Mouse (Mus musculus) brown adipose tissue, adult 24 weeks (tissue): ENCODE data around the gene Slc10a7. TPM values are rescaled to one million over a fixed set of nuclear protein-coding genes. Genes with fewer than 3 reads are reported as not detected.
A peak's percentile ranks its signal among the peaks of the same experiment; 100 is the strongest.
"Not testable (repeated sequence)": the region's sequence is repeated elsewhere in the genome, so short reads cannot be mapped to it uniquely, and the experiment has no call there.

Source experiments
- H3K27ac ChIP-seq: fragments of 200-500 bp; replicated peaks from 2 replicates; pipeline ENCODE4 v1.5.1; 2012; ENCODE audit warnings: low read depth, mild to moderate bottlenecking, low read length
- H3K4me1 ChIP-seq: fragments of 200-500 bp; 2 replicates; pipeline ENCODE4 v1.6.1; 2012; ENCODE audit warnings: low read length, mixed read lengths; ENCODE audit not compliant: control insufficient read depth, insufficient read depth, insufficient read length
- H3K4me3 ChIP-seq: fragments of 200-500 bp; 2 replicates; pipeline ENCODE4 v1.5.1; 2012; ENCODE audit warnings: low read depth, mild to moderate bottlenecking, low read length, moderate library complexity; ENCODE audit not compliant: insufficient read depth
- polyA plus RNA-seq: library from polyadenylated mRNA; stranded (reverse); fragments of >200 nt; gene quantifications from 2 replicates; pipeline ENCODE4 v1.2.4, GENCODE M21; 2012; ENCODE audit not compliant: missing spikeins, insufficient read depth, insufficient read length

Slc10a7 gene
- polyA plus RNA-seq, result 5.3 and 6.0 TPM in 2 replicates

DNA sequence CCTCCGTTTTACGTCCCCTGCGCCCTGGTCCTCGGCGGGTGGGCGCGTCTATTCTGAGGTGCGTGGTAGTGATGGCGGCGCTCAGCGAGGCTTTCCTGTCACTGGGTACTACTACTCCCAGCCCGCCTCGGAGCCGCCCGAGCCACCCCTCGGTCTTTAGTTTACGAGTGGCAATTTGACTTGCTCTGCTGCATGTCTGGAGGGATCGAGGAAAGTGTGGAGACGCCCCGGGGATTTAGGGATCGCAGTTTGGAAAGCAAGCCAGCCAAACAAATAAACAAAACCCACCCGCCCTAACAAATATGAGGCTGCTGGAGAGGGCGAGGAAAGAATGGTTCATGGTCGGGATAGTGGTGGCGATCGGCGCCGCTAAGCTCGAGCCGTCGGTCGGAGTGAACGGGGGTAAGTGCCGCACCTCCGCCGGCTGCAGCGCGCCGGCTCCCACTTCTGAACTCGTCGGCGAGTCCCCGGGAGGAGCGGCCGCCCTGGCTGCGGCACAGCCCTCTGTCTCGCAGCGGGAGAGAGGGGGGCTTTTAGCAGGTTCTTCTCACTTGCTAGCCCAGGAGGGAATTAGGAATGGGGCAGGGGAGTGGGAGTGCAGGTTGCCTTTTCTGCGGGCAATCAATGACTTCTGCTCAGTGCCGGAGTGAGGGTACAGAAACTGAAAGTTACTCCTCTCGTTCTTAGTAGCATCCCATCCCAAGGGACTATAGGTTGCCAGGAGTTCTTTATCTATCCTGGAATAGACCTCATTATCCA is at the start of gene Slc10a7:
TSS of gene Slc10a7 (plus strand) at position 74 of the 759 bp plus-strand sequence.
- Histone ChIP-seq H3K27ac (peak within 1 kb of the TSS; percentile 91), H3K4me1 (peaks cover 3% of the 10 kb centered on the region; the same call in 1 of the 2 replicates), H3K4me3 (peak within 1 kb of the TSS; percentile 96)

DNA sequence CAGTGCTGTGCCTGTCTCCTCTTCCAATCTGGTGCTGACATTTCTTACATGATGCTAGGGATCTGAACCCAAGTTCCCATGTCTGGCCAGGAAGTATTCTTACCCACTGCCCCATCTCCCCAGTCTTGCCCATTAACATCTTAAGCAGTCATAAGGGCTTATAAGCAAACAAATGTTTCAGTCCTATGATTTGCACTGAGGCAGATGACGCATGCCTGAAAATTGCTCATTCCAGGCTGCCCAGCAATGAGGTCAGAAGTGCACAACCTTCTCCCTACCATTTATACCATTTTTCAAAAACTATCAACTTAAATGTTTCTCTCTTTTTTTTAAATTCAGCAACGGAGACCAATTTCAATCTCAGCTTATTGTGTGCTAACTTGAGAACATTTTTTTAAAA is 45.2 kb upstream of the Slc10a7 start:
- H3K4me1 ChIP-seq, result no peaks in the 10 kb centered on the region; the same call in 1 of the 2 replicates
- no peak overlapping the region for H3K4me3 ChIP-seq
- H3K27ac ChIP-seq, result no peak overlapping the region

DNA sequence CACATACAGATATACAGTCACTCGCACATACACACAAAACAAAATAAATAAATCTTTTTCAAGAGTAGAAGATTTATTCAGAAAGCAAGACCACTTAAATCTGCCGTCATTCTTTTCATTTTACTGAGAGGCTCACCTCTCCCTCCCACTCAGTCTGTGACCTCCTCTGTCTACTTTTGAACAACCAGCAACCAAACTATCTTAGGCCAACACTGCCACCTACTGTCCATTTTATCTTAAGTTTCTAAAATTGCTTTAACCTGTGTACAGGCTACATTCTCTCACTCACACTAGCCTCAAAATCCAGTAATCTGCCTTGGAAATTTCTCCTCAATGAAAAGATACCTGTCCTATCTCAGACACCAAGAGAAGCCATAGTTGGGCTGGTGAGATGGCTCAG is 41.3 kb upstream of the Slc10a7 start:
- H3K27ac ChIP-seq, result no peak overlapping the region
- no peak overlapping the region for H3K4me3 ChIP-seq
- H3K4me1 ChIP-seq, result no peaks in the 10 kb centered on the region; the same call in 1 of the 2 replicates

DNA sequence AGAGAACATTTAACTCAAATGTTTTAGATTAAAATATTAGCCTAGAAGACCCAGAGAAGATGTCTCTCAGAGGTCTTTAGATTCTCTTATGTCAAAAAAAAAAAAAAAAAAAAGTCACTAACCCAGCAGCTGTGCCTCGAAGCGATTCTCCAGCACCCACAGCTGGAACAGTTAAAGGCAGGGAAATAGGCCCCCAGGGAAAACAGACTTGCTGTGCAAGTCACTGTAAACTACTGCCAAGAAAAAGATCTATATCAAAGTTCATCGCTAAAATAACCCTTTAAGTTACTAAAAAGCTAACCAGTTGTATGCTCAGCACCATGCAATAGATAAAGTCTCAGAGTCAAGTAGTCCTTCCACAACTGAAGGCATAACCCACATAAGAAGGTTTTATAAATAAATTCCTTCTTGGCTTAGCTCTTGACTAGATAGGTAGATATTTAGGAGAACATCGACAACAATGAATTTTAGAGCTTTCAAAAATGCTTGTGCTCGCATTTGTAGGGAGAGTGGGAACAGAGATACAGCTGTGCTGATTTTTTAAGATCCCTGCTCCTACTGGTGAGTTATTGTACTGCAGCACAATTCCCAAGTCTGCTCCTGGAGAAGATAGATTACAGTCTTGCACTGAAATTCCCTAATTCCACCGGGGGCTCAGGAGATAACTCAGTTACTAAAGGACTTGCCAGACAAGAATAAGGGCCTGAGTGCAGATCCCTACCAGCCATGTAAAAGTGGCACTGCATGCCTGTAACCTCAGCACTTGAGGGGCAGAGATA is 31.9 kb upstream of the Slc10a7 start:
- H3K4me3 ChIP-seq, result no peak overlapping the region
- H3K4me1 ChIP-seq, result 0 out of 2 replicates have a peak, but pooled peaks cover 3% of the 10 kb centered on the region
- H3K27ac ChIP-seq, result no peak overlapping the region

DNA sequence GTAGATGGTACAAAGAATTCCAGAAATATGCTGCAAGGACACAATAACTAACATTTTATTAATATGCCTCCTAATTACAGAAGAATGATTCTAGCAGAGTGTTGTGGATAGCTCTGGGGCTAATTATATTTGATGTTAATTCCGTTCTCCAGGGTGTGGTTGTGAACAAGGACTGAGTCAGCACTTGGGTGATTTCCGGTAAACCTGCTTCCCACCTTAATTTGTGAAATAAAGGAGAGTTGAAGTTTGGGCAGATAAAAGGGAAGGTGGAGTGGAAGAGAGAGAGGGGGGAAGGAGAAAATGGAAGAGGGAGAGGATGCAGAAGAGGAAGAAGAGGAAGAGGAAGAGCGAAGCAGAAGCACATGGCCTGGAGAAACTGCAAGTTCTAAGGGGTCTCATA is 19.4 kb upstream of the Slc10a7 start:
- H3K27ac ChIP-seq, result no peak overlapping the region
- H3K4me3 ChIP-seq, result no peak overlapping the region
- H3K4me1 ChIP-seq, result no peaks in the 10 kb centered on the region

DNA sequence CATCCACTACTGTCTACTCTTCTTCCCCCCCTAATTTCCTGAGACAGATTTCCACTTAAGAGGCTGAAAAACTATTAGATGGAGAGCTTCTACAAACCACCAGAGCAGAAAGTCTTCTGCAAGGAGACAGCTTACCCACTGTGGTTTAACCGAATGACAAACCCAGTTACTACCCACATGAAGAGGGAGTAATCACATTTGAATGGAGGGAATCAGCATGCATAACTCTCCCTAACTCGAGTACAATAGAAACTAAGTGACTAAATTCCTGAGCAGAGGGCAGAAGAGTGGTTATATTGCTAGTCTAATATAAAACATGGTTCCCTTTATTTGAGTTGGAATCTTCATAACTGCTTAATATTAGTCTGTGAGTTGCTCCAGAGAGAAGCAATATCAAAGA is 16.1 kb upstream of the Slc10a7 start:
- H3K27ac ChIP-seq, result no peak overlapping the region
- no peak overlapping the region for H3K4me3 ChIP-seq
- H3K4me1 ChIP-seq, result no peaks in the 10 kb centered on the region

DNA sequence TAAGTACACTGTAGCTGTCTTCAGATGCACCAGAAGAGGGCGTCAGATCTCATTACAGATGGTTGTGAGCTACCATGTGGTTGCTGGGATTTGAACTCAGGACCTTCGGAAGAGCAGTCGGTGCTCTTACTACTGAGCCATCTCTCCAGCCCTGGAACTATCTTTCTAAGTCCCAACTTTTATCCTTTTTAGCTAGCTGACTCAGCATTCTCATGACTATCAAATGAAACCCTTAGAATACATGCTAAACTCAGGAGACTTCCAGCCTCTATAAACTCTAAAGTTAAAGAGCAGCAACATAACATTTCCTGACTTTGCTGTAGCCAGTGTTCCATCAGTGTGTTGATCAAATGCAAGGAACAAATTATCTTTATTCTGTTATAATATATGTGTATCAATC is 12.9 kb upstream of the Slc10a7 start:
- H3K27ac ChIP-seq, H3K4me3 ChIP-seq, H3K4me1 ChIP-seq: not testable (repeated sequence)

DNA sequence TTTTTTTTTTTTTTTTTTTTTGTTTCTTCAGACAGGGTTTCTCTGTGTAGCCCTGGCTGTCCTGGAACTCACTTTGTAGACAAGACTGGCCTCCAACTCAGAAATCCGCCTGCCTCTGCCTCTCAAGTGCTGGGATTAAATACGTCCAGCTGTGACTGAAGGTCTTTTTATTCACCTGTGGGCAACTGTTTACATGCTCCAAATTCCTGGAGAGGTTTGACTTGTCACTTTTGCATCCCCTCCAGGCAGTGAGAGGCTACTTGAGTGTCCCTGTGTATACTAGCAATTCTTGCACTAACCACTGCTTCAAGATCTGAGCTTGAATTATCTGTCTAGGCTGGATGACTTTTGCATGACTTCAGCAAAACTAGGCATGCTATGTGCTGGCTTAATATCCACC is 6.4 kb upstream of the Slc10a7 start:
- Histone ChIP-seq H3K27ac (no peak overlapping the region), H3K4me3 (no peak overlapping the region), H3K4me1 (peaks cover 3% of the 10 kb centered on the region; the same call in 1 of the 2 replicates)

DNA sequence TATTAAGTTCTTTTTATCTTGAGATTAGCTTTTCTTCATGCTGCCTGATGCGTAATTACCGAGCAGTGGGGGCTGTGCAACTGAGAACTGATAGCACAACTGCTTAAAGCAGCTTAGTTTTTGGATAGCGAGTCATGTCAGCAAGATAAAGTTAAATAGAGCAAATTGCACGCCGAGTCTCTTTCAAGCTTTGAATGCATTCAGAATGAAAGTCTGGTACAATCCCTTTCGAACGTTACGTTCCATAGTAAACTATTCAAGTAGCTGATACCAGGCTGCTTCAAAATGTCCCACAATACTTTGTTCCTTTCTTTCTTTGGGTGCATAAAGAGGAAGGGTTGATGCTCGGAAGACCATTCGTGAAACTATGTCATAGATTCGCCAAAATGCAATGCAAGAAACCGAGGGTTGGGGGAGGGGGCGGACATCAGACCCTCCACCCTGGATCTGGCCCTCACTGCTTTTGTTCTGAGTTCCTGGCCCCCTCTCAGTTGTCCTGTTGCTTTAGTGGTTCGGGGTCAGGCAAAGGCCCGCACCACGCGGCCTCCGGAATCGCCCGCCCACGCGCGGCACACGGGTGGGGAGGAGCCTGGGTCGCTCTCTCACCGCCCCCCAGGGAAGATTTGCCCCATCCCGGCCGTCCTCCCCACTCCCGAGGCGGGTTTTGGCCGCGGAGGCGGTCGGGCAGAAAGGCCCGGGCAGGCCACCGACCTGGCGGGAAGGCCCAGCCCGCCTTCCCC is 997 bp upstream of the Slc10a7 start:
- Histone ChIP-seq H3K4me1 (peaks cover 5% of the 10 kb centered on the region; the same call in 1 of the 2 replicates), H3K4me3 (peak overlapping the region; percentile 96), H3K27ac (peak overlapping the region; percentile 75)

DNA sequence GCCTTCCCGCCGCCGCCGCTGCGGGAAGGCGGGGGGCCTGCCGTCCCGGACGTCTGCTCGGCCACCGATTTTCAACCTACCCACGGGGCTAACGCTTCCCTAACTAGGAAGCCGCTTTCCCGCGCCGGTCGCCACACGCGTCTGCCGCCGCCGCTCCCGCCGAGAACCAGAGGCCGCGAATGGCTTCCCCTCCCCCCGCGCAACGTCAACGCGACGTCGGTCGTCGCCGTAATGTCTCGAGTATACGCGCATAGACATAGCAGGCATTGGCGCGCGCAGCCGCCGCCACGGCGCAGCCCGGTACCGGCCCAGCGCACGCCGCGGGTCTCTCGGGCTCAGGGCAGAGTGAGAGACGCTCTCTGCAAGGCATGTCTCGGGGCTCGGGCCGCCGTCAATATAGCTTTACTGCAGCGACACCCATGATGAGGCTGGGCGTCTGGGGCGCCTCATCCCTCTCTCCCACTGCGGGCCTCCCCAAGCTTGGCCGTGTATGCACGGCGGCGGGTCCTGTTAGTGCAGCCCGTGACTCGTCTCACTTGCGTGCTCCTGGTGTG is 350 bp upstream of the Slc10a7 start, which contains the start of gene Rbmxl1:
TSS of gene Rbmxl1 (minus strand) at position 180 of the 554 bp plus-strand sequence.
- Histone ChIP-seq H3K27ac (peak within 1 kb of the TSS; percentile 91), H3K4me3 (peak within 1 kb of the TSS; percentile 96), H3K4me1 (peaks cover 5% of the 10 kb centered on the region; the same call in 1 of the 2 replicates)

DNA sequence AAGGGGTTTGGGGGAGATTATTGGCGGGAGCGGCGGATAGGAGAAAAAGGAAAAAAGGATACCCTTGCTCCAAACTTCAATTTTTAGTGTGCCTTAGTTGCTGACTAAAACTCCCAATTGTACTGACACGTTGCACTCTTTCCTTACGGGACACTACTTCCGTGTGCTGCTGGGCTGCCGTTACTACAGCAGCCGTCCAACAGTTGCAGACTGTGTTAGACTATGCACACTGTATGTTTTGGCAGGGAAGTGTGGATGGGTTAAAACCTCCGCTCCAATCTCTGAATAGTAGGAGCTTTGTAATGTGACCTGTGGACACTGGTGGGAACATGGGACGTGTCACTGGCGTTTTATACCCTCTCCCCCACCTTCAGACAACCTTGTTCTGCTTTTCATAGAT is 948 bp downstream of the Slc10a7 start:
- Histone ChIP-seq H3K4me3 (peak overlapping the region; percentile 96), H3K4me1 (0 out of 2 replicates have a peak, but pooled peaks cover 2% of the 10 kb centered on the region), H3K27ac (0 out of 2 replicates have a peak overlapping the region, but pooled peaks have one; percentile 91)

DNA sequence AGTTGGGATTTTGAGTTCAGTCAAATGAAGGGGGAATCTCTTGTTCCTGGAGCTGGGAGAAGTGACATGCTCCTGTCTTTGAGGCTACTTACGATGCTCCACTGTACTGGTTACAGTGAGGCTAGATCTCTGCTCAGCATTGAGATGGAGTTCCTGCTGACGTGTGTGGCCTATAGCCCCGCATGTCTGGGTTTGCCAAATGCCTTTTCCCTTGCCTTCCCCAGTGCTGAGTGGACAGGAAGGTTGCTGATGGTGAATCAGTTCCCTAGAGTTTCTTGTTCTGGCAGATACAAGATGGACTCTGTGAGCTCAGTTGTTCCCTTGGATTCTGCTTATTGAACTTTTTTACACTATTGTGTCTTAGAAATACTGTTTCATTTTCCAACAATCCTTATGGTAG is 1.8 kb downstream of the Slc10a7 start:
- Histone ChIP-seq H3K4me1 (0 out of 2 replicates have a peak, but pooled peaks cover 2% of the 10 kb centered on the region), H3K4me3 (no peak overlapping the region; the same call in 1 of the 2 replicates), H3K27ac (no peak overlapping the region)

DNA sequence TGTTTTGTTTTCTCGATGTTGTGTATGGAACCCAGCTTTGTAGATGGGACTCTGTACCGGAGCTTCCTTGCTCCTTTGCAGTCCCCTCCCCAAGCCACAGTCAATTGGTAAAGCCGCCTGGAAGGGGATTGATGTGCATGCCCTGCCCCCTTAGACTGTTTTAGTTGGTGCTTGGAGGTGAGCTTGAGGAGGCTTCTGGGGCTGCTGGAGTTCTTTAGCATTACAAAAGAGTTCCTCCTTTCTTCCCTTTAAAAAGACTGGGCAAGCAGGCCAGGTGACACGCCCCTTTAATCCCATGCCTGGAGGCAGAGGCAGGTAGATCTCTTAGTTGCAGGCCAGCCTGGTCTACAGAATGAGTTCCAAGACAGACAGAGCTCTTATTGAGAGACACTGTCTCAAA is 4.0 kb downstream of the Slc10a7 start:
- H3K4me3 ChIP-seq, result no peak overlapping the region
- H3K4me1 ChIP-seq, result 0 out of 2 replicates have a peak, but pooled peaks cover 2% of the 10 kb centered on the region

DNA sequence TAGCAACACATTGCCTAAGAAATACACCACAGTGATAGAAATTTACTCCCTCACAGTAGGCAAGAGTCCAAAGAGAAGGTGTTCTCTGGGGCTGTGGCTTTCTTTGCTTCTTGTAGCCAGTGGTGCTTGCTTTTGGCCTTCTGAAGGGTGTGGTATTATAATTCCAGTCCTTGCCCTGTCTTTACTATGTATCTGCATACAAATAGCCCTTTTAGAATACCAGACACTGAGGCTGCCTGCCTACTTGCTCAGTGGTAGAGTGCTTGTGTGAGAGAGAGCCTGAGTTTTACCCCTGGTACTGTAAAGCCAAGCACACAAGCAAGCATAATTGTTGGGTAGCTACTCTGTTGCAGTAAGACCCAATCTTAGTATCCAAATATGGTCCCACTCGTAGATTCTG is 5.6 kb downstream of the Slc10a7 start:
- H3K4me3 ChIP-seq, result no peak overlapping the region
- H3K4me1 ChIP-seq, result 0 out of 2 replicates have a peak, but pooled peaks cover 2% of the 10 kb centered on the region
- no peak overlapping the region for H3K27ac ChIP-seq

More for the DNA sequence above, 4.0 kb downstream of the Slc10a7 start:
- no peak overlapping the region for H3K27ac ChIP-seq
